Mouse (Mus musculus): Measurements from ENCODE around the gene Itpa. TPM values are rescaled to one million over a fixed set of nuclear protein-coding genes. Genes with fewer than 3 reads are reported as not detected.
"Not testable (repeated sequence)": the region's sequence is repeated elsewhere in the genome, so short reads cannot be mapped to it uniquely, and the experiment has no call there.

Gene Itpa
- total RNA-seq (2021): 10 to 100 TPM; 14.6 to 17.7 TPM
- long read RNA-seq, experiment 1, transcript Itpa-201 (8 exons, 1,390 nt): major isoform, 14 of 15 reads
- long read RNA-seq, experiment 1, partial matches to known transcripts: 1 of 15 reads
- long read RNA-seq, experiment 1, other reads (novel, unspliced or antisense): 0 of 15 reads
- long read RNA-seq, experiment 2, transcript Itpa-201 (8 exons, 1,390 nt): major isoform, 16 of 16 reads
- long read RNA-seq, experiment 2, partial matches to known transcripts: 0 of 16 reads
- long read RNA-seq, experiment 2, other reads (novel, unspliced or antisense): 0 of 16 reads

GRCm38 (mm10) chr2:130667559-130667958, at the start of gene Itpa:
TSS of gene Itpa (plus strand) at chr2:130667610.
- DNase-seq: peak; percentile 88 to 92

- no peak for DNase-seq
These were observed 48.4 kb upstream of the Itpa start for GRCm38 (mm10) chr2:130618972-130619371.

- no peak for DNase-seq
These were observed 39.0 kb upstream of the Itpa start for GRCm38 (mm10) chr2:130628424-130628823.

DNA sequence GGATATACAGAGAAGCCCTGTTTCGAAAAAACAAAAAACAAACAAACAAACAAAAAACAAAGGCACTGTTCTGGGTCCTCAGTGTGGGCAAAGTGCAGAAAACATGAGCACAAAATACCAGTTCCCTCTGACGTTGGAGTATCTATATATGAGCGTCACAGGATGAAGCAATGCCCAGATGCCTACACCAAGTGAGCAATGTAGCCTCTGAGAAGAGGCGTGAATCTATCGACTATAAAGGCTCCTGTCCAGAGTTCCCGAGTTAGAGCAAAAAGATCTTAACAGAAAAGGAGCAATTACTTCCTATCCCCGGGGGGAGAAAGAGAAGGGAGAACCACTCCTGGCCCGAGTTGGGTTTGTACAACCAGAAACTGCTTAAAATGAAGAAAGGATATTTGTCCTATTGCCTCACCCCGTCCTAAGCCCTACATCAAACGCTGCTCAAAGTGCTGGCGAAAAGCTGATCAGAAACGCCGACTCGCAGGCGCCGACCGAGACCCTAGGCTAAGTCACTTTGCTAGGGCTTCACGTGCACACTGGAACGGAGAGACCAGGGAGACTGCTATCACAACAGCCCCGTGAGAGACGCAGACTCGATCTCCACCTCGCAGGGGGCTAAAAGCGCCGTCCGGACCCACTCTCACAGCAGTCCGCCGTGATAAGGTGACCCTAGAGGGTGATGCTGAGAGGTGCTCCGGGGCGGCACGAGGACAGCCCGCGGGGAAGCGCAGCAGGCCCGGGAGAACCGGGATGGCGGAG, 38.2 kb upstream of the Itpa start:
- DNase-seq: no peak

GRCm38 (mm10) chr2:130629839-130630203, 37.6 kb upstream of the Itpa start, which contains the start of the genes Fastkd5 and Ubox5:
TSS of gene Fastkd5 (minus strand) at chr2:130630027.
TSS of gene Ubox5 (minus strand) at chr2:130630038.
- peak; percentile 92 to 99 for DNase-seq

GRCm38 (mm10) chr2:130632416-130632815, 35.0 kb upstream of the Itpa start:
- DNase-seq: no peak

DNA sequence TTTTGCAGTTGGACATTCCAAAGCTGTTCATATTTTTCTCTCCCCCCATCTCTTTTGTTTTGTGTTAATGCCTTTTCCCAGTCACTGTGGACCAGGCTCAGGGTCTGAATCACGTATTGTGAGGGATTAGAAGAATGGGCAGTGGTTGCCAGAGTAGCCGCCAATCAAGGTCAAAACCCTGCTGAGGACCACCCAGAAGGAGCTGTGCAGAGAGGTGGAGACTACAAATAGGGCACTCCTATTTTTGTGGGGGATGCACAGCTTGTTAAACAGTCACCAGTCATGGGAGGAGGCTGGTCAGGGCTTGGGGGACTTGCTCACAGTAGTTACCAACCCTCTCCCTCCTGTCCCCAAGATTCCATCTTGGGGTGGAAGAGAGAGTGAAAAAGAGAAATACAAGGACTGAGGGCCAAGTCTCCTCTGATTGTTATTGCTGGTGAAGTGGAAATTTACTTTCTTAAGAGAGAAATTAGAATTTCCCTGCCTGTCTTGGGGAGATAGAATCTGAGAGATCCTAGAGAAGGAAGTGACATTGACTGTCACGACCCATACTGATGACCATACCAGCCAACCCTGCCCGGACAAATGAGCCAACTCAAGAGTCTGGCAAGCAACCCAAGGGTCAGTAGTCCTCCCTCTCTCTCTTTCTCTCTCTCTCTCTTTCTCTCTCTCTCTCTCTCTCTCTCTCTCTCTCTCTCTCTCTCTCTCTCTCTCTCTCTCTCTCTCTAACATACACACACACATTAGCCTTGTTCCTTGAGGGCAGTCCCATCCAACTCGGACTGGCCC, 34.3 kb upstream of the Itpa start:
- DNase-seq: no peak

GRCm38 (mm10) chr2:130634006-130634738, 33.2 kb upstream of the Itpa start:
- DNase-seq: no peak

DNA sequence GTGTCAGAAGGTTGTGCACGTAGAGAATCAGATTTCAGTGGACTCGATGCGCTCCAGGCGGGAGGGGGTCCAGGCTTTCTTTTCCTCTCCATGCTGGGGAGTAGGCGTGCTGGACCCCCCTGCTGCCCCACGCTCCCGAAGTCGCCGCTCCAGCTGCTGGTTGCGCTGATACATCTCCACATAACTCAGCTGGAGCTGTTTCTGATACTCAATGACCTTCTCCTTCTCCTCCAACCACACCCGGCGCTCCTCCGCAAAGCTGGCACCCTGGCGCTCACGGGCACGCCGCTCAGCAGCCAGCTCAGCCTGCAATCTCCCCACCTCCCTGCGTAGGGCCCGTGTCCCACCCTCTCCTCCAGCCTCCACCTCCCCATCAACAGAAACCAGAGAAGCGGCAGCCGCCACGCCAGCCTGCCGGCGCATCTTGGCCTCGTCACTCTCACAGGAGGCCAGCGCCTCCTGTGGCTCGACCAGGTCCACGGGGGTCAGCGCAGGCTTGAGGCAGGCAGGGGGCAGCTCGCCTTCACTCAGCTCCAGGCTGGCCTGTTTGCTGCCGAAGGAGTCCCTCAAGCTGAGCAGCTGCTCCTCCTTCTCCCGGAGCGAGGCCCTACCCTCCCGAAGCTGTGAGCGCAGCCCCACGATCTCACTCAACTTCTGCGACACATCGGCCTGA, 32.5 kb upstream of the Itpa start:
- DNase-seq: peak; percentile 21 to 25

DNA sequence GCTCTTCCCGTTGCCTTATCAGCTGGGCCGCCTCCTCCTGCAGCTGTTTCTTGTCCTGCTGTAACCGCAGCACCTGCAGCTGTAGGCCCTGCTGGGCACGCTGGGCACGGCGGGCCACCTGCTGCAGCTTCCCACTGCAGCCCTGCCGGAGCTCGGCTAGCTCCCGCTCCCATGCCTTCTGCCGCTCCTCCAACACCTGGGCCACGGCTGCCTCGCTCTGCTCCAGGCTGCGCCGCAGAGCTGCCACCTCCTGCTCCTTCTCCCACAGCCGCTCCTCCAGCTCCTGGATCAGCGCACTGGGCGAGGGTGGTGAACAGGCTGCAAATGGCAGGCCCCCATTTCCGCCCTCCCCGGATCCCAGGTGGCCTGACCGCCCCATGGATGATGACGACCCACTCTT, 31.6 kb upstream of the Itpa start:
- no peak for DNase-seq

DNA sequence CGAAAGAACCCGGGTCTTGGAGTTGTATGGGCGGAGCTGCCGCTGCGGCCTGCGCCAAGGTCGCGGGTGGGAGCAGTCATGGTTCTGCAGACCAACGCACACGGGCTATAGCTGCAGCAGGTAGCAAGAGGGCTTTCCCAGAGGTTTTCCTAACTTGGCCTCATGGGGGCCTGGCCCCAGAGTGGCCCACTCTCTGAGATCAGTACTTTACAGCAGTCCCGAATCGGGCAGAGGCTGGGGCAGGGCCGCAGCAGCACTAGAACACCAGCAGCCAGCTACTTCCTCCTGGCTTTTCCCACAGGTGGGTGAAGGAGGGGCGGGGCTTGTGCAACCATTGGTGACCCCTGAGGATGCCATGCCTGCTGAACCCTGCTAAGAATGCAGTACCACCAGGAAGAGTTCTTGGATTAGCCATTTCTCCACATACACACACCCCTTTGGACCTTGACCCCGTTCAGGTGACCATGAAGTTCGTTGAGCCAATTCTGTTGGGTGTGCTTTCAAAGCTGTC, 29.3 kb upstream of the Itpa start:
- DNase-seq: no peak

DNA sequence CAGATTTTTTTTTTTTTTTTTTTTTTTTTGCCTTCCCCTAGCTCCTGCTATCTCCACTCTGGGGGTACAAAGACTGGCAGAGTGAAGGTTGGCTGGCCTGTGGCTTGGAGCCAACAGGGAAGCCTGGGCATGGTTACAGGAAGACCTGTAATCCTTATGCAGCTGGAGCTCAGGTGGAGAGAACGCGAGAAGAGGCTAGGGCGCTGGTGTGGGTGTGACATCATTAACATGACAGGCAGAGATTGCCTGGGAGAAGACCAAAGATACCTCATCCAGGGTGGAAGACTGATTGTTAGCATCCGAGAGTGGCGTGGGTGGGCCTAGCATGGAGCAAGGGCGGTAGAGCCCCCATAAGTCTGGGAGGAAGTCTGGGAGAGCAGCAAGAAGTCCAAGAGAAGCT, 28.1 kb upstream of the Itpa start:
- DNase-seq: no peak

- no peak for DNase-seq
These were observed 25.9 kb upstream of the Itpa start for GRCm38 (mm10) chr2:130641351-130642025.

DNA sequence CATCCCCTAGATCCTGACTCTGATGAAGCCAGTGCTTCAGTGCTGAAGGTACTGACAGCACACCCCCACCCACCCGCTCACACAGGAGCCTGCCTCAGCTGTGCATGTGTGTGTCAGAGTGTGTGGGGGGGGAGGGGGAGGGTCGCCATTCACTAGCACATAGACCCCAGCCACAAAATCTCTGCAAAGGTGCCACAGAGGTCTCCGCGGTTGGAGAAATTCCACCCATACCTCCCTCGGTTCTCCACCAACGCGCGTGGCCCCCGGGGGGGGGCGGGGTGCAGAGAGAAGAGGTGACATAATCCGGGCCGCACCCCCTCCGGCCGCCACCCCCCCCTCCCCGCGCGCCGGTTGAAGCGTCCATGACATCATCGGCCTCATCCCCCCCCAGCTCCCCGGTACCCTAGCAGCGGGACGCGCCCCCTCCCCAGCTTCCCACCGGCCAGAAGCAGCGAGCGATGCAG, 25.2 kb upstream of the Itpa start:
- DNase-seq: no peak

DNA sequence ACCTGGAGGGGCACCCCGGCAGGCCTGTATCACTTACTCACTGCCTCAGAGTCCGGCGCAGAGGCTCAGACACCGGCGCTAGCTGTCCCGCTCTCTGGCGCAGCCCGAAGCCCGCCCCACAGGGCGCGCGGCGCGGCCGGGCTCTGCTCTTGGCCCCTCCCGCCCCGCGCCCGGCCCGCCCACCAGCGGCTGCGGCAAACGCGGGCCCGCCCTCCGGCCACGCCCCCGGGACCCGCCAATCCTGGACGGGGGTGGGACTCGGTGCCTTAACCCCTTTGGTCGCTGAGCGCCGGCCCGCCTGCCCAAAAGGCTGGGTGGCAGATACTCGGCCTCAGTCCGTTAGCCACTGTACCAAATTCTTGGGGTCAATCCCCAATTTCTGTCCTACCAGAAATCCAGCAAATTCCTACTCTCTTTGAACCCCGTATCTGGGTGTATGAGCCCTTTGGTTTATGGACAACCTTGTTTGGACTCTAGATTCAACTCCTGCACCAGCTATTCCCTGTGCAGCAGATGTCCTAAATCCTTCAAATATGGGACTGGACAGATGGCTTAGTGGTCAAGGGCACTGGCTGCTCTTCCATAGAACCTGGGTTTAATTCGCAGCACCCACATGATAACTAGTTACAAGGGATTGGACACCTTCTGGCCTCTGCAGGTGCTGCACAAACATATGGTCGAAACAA, 24.6 kb upstream of the Itpa start, which contains the start of gene Lzts3:
Gene Lzts3, minus strand, starts transcription at position 120 of the 686 bp plus-strand sequence.
- peak; percentile 93 to 94 for DNase-seq

- no peak for DNase-seq
These were observed 22.2 kb upstream of the Itpa start for GRCm38 (mm10) chr2:130645198-130645597.

- DNase-seq: not testable (repeated sequence)
These were observed 18.4 kb upstream of the Itpa start for GRCm38 (mm10) chr2:130649028-130649427.

GRCm38 (mm10) chr2:130653303-130653702, 14.1 kb upstream of the Itpa start:
- no peak for DNase-seq

- no peak for DNase-seq
These were observed 13.7 kb upstream of the Itpa start for GRCm38 (mm10) chr2:130653760-130654159.

Data from heart, adult 18-20 months (tissue).